Mouse (Mus musculus): ENCODE results near the gene Ppfibp2. TPM values are rescaled to one million over a fixed set of nuclear protein-coding genes. Genes with fewer than 3 reads are reported as not detected.

The Ppfibp2 gene
- polyA plus RNA-seq (2014; fragmentation: Illumina TruSeq; extraction: RNeasy Lipid Tissue Mini Kit (QIAGEN cat#74804); ENCODE audit: low replicate concordance) = 12.3 TPM

DNA sequence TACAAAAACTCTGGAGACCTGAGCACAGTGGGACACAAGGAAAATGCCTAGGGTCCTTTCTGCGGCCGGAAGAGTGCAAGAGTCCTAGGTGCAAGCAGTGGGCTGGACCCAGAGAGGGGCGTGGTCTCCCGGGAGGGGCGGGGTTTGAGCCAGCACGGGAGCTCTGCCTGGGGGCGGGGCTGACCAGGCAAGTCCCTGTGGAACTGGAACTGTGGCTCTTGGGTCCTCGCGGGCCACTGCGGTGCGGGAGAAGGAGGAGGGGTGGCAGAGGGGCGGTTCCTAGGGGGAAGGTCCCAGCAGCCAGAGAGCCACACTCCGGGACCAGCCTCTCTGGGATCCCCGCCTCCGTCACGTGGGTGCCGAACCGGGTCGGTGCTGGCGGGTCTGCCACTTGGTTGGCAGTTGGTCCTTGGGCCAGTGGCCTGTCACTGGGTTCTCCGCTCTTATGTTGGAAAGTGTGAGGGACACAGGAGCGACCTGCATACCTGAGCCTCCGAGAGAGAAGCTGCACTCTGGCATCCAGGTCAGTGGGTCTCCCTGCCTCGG is at the start of gene Ppfibp2:
Ppfibp2 (plus strand) TSS at position 351 of the 546 bp plus-strand sequence.

DNA sequence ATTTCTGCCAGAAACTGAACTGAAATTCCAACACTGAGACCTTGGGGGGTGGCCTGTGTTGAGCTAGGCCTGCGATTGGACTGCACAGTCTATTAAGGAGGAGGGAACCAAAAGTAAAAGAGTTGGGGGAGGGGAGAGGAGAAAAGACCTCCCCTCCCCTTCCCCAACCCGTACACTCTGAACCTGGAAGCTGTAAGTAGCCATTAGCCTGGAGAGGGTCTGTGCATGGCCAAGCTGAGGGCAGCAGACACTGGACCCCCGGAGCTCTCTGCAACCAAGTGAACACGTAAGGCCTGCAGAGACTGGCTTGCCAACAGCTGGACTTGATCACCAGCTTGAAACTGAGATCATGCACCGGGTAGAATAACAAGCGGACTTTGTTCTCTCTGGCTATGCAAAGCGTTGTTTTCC is 27.7 kb upstream of the Ppfibp2 start, which contains the start of gene Olfml1:
Olfml1 (plus strand) TSS at position 186 of the 411 bp plus-strand sequence.

DNA sequence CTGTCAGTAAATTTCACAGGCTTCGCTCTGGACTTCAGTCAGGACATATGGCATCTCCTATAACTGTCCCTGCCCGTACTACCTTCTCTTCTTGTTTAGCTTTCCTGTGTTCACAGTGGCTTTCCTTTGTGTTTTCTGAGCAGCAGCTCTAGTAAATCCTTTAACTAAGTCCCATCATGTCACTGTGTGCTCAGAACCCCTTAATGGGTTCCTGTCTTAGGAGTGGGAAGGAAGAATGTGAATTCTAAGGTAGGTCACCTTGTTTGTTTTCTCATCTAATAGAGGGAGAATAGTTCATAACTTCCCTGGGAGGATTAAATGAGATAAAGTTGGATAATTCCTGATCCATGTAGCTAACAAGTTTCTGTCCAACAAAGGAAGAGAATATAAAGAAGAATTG is 30.1 kb downstream of the Ppfibp2 start, which contains the start of gene 5330417H12Rik:
5330417H12Rik (minus strand) TSS at position 101 of the 400 bp plus-strand sequence.

DNA sequence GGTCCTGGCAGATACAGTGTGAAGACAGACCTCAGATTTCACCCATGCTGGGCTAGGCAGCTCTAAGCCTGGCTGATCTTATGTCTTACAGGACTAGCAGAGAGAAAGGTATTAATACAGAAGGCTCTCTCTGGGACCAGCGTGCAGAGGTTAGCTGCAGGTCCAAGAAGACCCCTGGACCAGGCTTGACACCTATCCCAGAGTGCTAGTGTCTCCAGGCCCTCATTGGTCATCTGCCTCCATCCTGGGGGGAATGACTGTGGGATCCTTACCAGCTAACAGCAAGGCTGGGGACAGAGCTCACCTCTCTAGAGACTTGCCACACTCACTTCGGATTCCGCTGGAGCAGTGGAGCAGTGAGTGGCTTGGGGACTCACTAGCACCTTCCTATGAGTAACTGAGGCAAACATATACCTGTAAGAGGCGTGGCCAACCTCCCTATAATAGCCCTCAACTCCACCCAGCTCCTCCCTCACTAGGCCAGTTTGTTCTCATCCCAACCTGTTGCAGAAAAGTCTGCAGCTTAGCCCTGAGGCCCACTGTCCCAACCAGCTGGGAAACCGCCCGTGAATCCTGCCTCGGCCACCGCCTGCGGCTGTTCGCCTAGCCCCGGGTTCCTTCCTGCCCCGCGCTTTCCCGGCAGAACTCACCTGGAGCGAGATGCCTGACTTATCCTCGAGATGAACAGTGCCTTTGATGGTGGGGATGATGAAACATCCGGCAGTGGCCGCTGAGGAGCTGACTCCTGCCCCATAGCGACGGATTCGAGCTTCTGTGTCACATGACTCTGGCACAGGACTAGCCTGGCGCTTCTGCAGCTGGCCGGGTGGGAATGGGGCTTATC is 162.5 kb downstream of the Ppfibp2 start, which contains the start of gene Cyb5r2:
Cyb5r2 (minus strand) TSS at position 725 of the 844 bp plus-strand sequence.

Other genes with a start within 250 kb of the Ppfibp2 start
- 0.97 TPM for gene Syt9, start 224.5 kb upstream of the Ppfibp2 start, polyA plus RNA-seq (2014; fragmentation: Illumina TruSeq; extraction: RNeasy Lipid Tissue Mini Kit (QIAGEN cat#74804); ENCODE audit: low replicate concordance)
- 0.74 TPM for gene Olfml1, start 27.8 kb upstream of the Ppfibp2 start, polyA plus RNA-seq (2014; fragmentation: Illumina TruSeq; extraction: RNeasy Lipid Tissue Mini Kit (QIAGEN cat#74804); ENCODE audit: low replicate concordance)
- not detected for gene 5330417H12Rik, start 30.0 kb downstream of the Ppfibp2 start, polyA plus RNA-seq (2014; fragmentation: Illumina TruSeq; extraction: RNeasy Lipid Tissue Mini Kit (QIAGEN cat#74804); ENCODE audit: low replicate concordance)
- gene Cyb5r2, start 162.8 kb downstream of the Ppfibp2 start, polyA plus RNA-seq (2014; fragmentation: Illumina TruSeq; extraction: RNeasy Lipid Tissue Mini Kit (QIAGEN cat#74804); ENCODE audit: low replicate concordance) = not detected
- gene Ovch2, start 206.0 kb downstream of the Ppfibp2 start, polyA plus RNA-seq (2014; fragmentation: Illumina TruSeq; extraction: RNeasy Lipid Tissue Mini Kit (QIAGEN cat#74804); ENCODE audit: low replicate concordance) = not detected
- gene Olfr467, start 217.1 kb downstream of the Ppfibp2 start, polyA plus RNA-seq (2014; fragmentation: Illumina TruSeq; extraction: RNeasy Lipid Tissue Mini Kit (QIAGEN cat#74804); ENCODE audit: low replicate concordance) = not detected
- gene Olfr469, start 230.3 kb downstream of the Ppfibp2 start, polyA plus RNA-seq (2014; fragmentation: Illumina TruSeq; extraction: RNeasy Lipid Tissue Mini Kit (QIAGEN cat#74804); ENCODE audit: low replicate concordance) = not detected

All from small intestine, adult 10 weeks (tissue).